Mouse (Mus musculus) heart, embryonic 14.5 days (tissue): ENCODE data around the gene Arl15. TPM values are rescaled to one million over a fixed set of nuclear protein-coding genes. Genes with fewer than 3 reads are reported as not detected.

Experiments used
- ATAC-seq: fragments of 200-750 bp; cut with Nextera tagmentation; 2 replicates; pipeline ENCODE4 v1.8.0; 2017; ENCODE audit warnings: low read depth, moderate TSS enrichment; ENCODE audit not compliant: insufficient number of reproducible peaks, insufficient read depth, low FRiP score
- H3K27ac ChIP-seq, 2 experiments: fragments of 200-500 bp in 1 of 2; fragments of 300-500 bp in 1 of 2; sonication (generic) in 1 of 2; replicated peaks in 1 of 2; 2 replicates each; pipeline ENCODE4 v1.5.1; 2012 to 2014; ENCODE audit warnings: low read depth in 2 of 2, low read length in 2 of 2, control low read depth in 1 of 2, mild to moderate bottlenecking in 1 of 2, mixed read lengths in 1 of 2; ENCODE audit not compliant: control insufficient read depth in 1 of 2, insufficient read depth in 1 of 2
- H3K27me3 ChIP-seq: fragments of 300-500 bp; sonication (generic); 2 replicates; pipeline ENCODE4 v1.6.1; 2014; ENCODE audit warnings: mild to moderate bottlenecking, low read length, control low read depth; ENCODE audit not compliant: control insufficient read depth, insufficient read depth
- H3K36me3 ChIP-seq: fragments of 300-500 bp; sonication (generic); 2 replicates; pipeline ENCODE4 v1.6.1; 2014; ENCODE audit warnings: mild to moderate bottlenecking, control low read depth, low read length, mixed read lengths; ENCODE audit not compliant: control insufficient read depth, insufficient read depth
- H3K4me1 ChIP-seq, 2 experiments: fragments of 200-500 bp in 1 of 2; fragments of 300-500 bp in 1 of 2; sonication (generic) in 1 of 2; 2 replicates each; pipeline ENCODE4 v1.6.1; 2012 to 2014; ENCODE audit warnings: low read length in 2 of 2, control low read depth in 1 of 2, mixed read lengths in 1 of 2; ENCODE audit not compliant: control insufficient read depth in 2 of 2, insufficient read depth in 2 of 2
- H3K4me2 ChIP-seq: fragments of 300-500 bp; sonication (generic); 2 replicates; pipeline ENCODE4 v1.6.1; 2014; ENCODE audit warnings: mild to moderate bottlenecking, low read length
- H3K4me3 ChIP-seq, 2 experiments: fragments of 200-500 bp in 1 of 2; fragments of 300-500 bp in 1 of 2; sonication (generic) in 1 of 2; 2 replicates each; pipeline ENCODE4 v1.5.1; 2012 to 2014; ENCODE audit warnings: low read length in 2 of 2, mild to moderate bottlenecking in 2 of 2, control low read depth in 1 of 2, low read depth in 1 of 2, moderate library complexity in 1 of 2; ENCODE audit not compliant: control insufficient read depth in 1 of 2, insufficient read depth in 1 of 2
- H3K9ac ChIP-seq: fragments of 300-500 bp; sonication (generic); 2 replicates; pipeline ENCODE4 v1.6.1; 2014; ENCODE audit warnings: mild to moderate bottlenecking, low read length
- H3K9me3 ChIP-seq: fragments of 300-500 bp; sonication (generic); 2 replicates; pipeline ENCODE4 v1.6.1; 2016; ENCODE audit warnings: low read length, control low read depth; ENCODE audit not compliant: control insufficient read depth
- WGBS: fragments of 180-500 bp; shearing (Covaris S2); extraction: QIAGEN DNeasy Blood & Tissue Kit; methylation state at CpG from one replicate; pipeline ENCODE4 v1.1.7; 2014; 5-methylcytosine and 5-hydroxymethylcytosine counted together
- polyA plus RNA-seq: library from polyadenylated mRNA; unstranded; fragments of >200 nt; fragmentation: Nextera tagmentation; extraction: Ambion mirVana; gene quantifications from 2 replicates; pipeline ENCODE4 v1.2.1, GENCODE M21; 2014

Arl15 gene
- polyA plus RNA-seq, 1 experiment from 2014 or later, result 8.3 TPM

DNA sequence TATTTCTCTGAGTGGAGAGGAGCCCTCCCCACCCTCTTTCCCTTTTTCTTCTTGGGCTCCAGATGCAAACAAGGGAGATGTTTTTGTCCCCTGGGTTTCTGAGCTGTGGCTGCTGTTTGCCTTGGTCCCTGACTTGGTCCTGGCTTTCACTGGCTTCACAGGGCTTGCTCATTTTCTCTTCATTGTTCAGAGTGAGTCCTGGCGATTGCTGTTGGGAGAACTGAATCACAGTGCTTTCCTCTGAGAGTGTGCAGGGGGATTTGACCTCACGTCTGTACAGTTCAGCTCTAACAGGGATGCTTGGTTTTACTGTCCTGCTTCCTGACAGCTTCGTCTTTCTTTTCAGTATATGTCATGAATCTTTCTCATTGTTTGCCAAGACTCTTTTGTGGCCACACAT lies 254.4 kb downstream of the Arl15 start:
- WGBS, result 72% methylated on average over 3 of the region's 3 CpGs
- Histone ChIP-seq H3K4me2 (no peak overlapping the region), H3K4me3 (no peak overlapping the region), H3K36me3 (no peaks in the 10 kb centered on the region), H3K27me3 (no peaks in the 10 kb centered on the region), H3K9me3 (no peaks in the 10 kb centered on the region), H3K27ac (no peak overlapping the region), H3K9ac (no peak overlapping the region), H3K4me1 (peaks cover 0 to 3% of the 10 kb centered on the region in 2 experiments; a peak in 2 of 4 replicates)
- no peak for ATAC-seq

DNA sequence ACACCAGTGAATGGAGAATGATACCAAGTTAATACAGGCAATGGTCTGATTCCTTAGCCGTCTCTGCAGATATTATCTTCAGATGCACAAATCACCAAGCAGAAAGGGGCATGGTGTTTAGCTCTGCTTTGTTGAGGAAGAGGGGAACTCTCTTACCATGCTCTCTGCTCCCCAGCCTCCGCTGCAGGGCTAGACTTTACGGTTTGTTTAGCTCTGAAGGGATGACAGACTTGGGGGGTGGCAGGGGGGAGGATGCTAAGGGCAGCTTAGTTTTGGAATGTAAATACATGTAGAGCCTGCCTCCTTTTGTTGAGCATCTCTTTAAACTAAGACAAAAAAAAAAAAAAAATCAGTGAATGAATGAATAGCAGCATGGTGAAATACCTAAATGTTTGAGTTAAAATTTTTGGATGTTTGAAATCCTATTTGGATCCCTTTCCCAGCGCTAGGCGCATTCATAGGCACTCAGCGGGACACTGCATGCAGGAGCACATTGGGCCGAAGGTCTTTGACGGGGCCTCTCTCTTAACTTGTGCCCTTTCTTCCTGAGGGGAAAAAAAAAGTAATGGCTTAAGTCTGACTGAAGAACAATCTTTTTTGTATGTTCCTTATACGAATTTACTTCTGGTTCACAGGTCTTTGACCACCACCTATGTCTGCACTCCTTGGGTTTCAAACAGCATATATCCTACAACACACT lies 257.0 kb downstream of the Arl15 start:
- no peak overlapping the region for H3K4me2 ChIP-seq
- no peak for ATAC-seq
- no peak overlapping the region for H3K9ac ChIP-seq
- H3K36me3 ChIP-seq, result no peaks in the 10 kb centered on the region
- H3K27me3 ChIP-seq, result no peaks in the 10 kb centered on the region
- no peak overlapping the region for H3K27ac ChIP-seq
- H3K4me1 ChIP-seq, result peaks cover 0 to 9% of the 10 kb centered on the region in 2 experiments; a peak in 2 of 4 replicates
- 68% methylated on average over 9 of the region's 9 CpGs for WGBS
- no peaks in the 10 kb centered on the region for H3K9me3 ChIP-seq
- H3K4me3 ChIP-seq, result no peak overlapping the region

DNA sequence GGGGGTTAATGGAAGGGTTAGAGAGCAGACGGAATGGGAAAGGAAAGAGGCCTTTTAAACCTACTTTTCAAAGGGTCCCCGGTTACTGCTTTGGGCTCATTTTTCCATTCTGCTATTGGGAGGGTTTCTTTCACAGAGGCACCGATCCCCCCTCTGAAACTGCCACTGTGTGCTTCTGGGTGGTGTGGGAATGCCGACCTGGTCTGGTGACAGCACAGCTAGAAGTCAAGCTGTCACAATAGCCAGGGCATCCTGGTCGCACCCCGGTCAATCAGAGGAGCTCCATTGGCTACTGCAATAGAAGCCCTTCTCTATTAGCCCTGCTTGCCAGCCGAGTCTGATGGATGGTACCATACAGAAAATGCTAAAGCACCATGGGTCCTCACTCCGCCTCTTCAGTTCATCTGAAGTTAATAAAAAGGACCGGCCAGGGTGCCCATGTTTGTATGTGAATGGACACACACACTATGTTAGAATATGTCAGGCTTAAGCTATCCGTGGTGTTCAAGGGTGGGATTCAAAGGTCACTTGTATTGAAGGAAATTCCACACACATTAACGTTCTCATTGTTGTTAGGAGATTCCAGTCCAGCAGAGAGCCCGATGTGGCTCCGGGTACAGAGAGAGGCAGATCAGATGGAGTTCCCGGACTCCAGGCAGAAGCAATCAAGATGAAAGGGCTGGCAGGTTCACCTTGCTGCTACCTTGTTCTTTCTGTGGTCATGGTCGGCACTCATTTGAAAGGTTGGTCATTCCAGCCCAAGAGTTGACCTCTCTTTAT lies 258.3 kb downstream of the Arl15 start:
- Histone ChIP-seq H3K27me3 (no peaks in the 10 kb centered on the region), H3K27ac (no peak overlapping the region), H3K36me3 (no peaks in the 10 kb centered on the region), H3K9me3 (no peaks in the 10 kb centered on the region), H3K4me2 (no peak overlapping the region), H3K4me1 (peaks cover 0 to 9% of the 10 kb centered on the region in 2 experiments; a peak in 2 of 4 replicates), H3K4me3 (no peak overlapping the region), H3K9ac (no peak overlapping the region)
- no peak for ATAC-seq
- 64% methylated on average over 15 of the region's 15 CpGs for WGBS

DNA sequence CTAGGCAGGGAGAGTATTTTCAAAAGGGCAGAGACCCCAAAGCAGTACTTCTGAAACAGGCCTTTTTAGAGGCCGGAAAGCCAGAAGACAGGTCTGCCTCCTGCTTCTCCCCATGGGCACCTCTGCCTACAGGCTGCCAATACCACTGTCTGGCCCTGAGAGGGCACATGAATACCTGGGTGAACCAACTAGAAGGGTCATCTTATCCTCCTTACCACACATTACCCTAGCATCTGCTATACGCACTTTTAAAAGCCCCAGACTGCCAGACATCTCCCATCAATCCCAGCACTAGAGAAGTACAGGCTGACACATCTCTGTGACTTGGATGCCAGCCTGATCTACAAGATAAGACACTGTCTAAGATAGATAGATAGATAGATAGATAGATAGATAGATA lies 259.0 kb downstream of the Arl15 start:
- Histone ChIP-seq H3K9me3 (no peaks in the 10 kb centered on the region), H3K9ac (no peak overlapping the region), H3K27ac (no peak overlapping the region), H3K27me3 (no peaks in the 10 kb centered on the region), H3K4me1 (peaks cover 0 to 9% of the 10 kb centered on the region in 2 experiments; a peak in 2 of 4 replicates), H3K4me3 (no peak overlapping the region), H3K4me2 (no peak overlapping the region), H3K36me3 (no peaks in the 10 kb centered on the region)
- WGBS, result 94% methylated on average over 2 of the region's 2 CpGs
- ATAC-seq, result no peak

DNA sequence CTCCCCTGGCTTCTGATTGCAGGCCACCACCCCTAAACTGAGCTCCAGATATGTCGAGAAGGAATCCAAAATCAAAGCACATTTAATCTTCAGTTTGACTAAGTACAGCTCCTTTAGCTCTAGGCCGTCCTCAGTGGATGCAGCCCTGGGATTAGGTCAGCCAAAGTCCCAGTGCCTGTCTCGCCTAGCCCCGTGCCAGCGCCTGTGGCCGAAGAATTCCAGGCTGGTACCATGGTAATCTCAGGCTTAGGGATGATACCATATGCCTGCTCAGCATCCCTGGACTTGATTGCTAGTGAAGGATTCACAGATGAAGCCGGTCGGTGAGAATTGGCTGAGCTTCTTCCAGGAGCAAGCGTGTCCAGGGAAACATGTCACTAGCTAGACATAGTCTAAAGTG lies 261.4 kb downstream of the Arl15 start:
- Histone ChIP-seq H3K9ac (no peak overlapping the region), H3K27ac (no peak overlapping the region), H3K4me1 (peaks cover 0 to 6% of the 10 kb centered on the region in 2 experiments; a peak in 1 of 4 replicates), H3K9me3 (no peaks in the 10 kb centered on the region), H3K4me3 (no peak overlapping the region), H3K4me2 (no peak overlapping the region), H3K27me3 (no peaks in the 10 kb centered on the region), H3K36me3 (no peaks in the 10 kb centered on the region)
- 70% methylated on average over 9 of the region's 9 CpGs for WGBS
- ATAC-seq, result no peak

DNA sequence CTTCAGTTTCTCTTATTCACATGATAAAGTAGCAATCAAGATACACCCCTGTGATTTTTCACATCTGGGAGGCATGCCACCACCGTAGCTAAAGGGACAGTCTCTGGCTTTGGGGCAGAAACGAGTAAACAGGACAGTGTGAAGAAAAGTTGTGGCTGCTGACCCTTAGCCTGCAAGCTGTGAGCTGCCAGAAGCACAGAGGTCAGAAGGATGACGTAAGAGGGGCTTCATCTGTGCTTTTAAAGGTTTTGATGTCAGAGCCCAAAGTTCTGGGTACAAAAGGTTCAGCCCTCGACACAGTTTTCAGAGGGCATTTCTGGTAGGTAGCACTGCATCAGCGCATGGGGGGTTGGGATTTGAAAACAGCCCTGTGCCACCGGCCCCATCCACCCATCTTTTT lies 266.0 kb downstream of the Arl15 start:
- Histone ChIP-seq H3K36me3 (no peaks in the 10 kb centered on the region), H3K27me3 (no peaks in the 10 kb centered on the region), H3K9ac (no peak overlapping the region), H3K4me3 (no peak overlapping the region), H3K9me3 (0 out of 2 replicates have a peak, but pooled peaks cover 3% of the 10 kb centered on the region), H3K27ac (no peak overlapping the region), H3K4me1 (0 out of 4 replicates have a peak, but pooled peaks cover 0 to under 1% of the 10 kb centered on the region in 2 experiments), H3K4me2 (no peak overlapping the region)
- ATAC-seq, result no peak
- 79% methylated on average over 6 of the region's 6 CpGs for WGBS

DNA sequence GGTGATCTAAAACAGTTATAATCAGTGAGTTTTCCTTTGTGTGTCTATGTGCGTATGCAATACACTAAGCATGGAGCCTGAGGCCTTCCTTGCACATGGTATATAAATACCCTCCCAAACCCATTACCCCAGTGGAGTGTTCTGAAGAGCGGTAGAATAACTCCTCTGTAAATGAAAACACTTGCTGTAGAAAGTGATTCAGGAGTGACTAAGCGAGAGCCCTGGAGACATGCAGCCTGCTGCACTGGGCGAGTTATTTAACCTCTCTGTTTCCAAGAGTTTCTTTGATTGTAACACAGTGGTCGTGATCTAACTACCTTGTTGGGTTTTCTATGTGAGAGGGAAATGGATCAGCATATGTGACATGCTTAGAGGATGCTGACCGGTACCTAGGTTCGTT lies 266.9 kb downstream of the Arl15 start:
- H3K9me3 ChIP-seq, result 0 out of 2 replicates have a peak, but pooled peaks cover 3% of the 10 kb centered on the region
- H3K9ac ChIP-seq, result no peak overlapping the region
- H3K4me3 ChIP-seq, result no peak overlapping the region
- H3K36me3 ChIP-seq, result no peaks in the 10 kb centered on the region
- no peak for ATAC-seq
- H3K4me2 ChIP-seq, result no peak overlapping the region
- H3K27me3 ChIP-seq, result no peaks in the 10 kb centered on the region
- 92% methylated on average over 7 of the region's 7 CpGs for WGBS
- H3K4me1 ChIP-seq, result no peaks in the 10 kb centered on the region
- no peak overlapping the region for H3K27ac ChIP-seq
